Mouse (Mus musculus): ENCODE data around the gene Haus2.

Haus2 gene

GRCm38 (mm10) chr2:120619538-120619937 lies 10.4 kb downstream of the Haus2 start:
- no peak for DNase-seq

GRCm38 (mm10) chr2:120622920-120623319 lies 13.7 kb downstream of the Haus2 start:
- DNase-seq, result no peak

GRCm38 (mm10) chr2:120628076-120628865 lies 19.1 kb downstream of the Haus2 start:
- DNase-seq, result no peak

GRCm38 (mm10) chr2:120628886-120629735 lies 19.9 kb downstream of the Haus2 start, which contains the start of gene Stard9:
TSS of gene Stard9 (plus strand) at chr2:120629121.
- peak; percentile 98 to 99 for DNase-seq

- no peak for DNase-seq
These were observed 21.1 kb downstream of the Haus2 start for GRCm38 (mm10) chr2:120630246-120630645.

- DNase-seq, result no peak
These were observed 21.5 kb downstream of the Haus2 start for GRCm38 (mm10) chr2:120630655-120631054.

- no peak for DNase-seq
These were observed 22.3 kb downstream of the Haus2 start for GRCm38 (mm10) chr2:120631521-120631920.

- DNase-seq, result peak; percentile 46 to 56
These were observed 22.8 kb downstream of the Haus2 start for GRCm38 (mm10) chr2:120631957-120632356.

GRCm38 (mm10) chr2:120640835-120641234 lies 31.7 kb downstream of the Haus2 start:
- no peak for DNase-seq

GRCm38 (mm10) chr2:120643836-120644235 lies 34.7 kb downstream of the Haus2 start:
- DNase-seq, result peak in 1 of 2 experiments; percentile 19

- no peak for DNase-seq
These were observed 37.6 kb downstream of the Haus2 start for GRCm38 (mm10) chr2:120646777-120647176.

GRCm38 (mm10) chr2:120652256-120652924 lies 43.2 kb downstream of the Haus2 start:
- no peak for DNase-seq

GRCm38 (mm10) chr2:120652925-120653284 lies 43.7 kb downstream of the Haus2 start:
- DNase-seq, result no peak

GRCm38 (mm10) chr2:120654693-120655092 lies 45.5 kb downstream of the Haus2 start:
- DNase-seq, result no peak

GRCm38 (mm10) chr2:120655905-120656304 lies 46.7 kb downstream of the Haus2 start:
- DNase-seq, result no peak

GRCm38 (mm10) chr2:120656711-120657110 lies 47.5 kb downstream of the Haus2 start:
- DNase-seq, result no peak

GRCm38 (mm10) chr2:120658486-120658885 lies 49.3 kb downstream of the Haus2 start:
- DNase-seq, result no peak

- DNase-seq, result no peak
These were observed 50.1 kb downstream of the Haus2 start for GRCm38 (mm10) chr2:120659318-120659717.

GRCm38 (mm10) chr2:120660486-120661078 lies 51.4 kb downstream of the Haus2 start:
- peak in 1 of 2 experiments; percentile 14 for DNase-seq

- DNase-seq, result no peak
These were observed 53.6 kb downstream of the Haus2 start for GRCm38 (mm10) chr2:120662766-120663165.

GRCm38 (mm10) chr2:120663491-120664154 lies 54.4 kb downstream of the Haus2 start:
- no peak for DNase-seq

GRCm38 (mm10) chr2:120667446-120667845 lies 58.3 kb downstream of the Haus2 start:
- no peak for DNase-seq
